Mouse (Mus musculus): Measurements from ENCODE around the gene Fndc3c1.

DNA sequence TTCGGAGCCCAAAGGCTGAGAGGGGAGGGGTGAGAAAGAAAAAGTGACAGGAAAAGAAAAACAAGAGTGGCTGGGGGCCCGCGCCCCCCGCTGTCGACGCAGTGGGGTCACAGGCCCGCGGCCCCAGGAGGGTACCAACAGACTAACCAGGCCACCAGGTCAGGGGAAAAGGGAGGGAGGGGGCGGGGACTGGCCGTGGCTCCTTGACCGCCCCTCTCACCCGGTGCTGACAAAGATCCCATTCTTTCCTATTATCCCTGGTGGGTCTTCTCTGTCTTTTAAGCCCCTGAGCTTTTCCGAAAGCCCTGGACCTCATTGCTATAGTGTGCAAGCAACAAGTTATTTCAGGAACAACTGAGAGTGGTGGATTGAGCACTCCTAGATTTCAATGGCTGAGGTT lies 470 bp upstream of the Fndc3c1 start:
- TF ChIP-seq CTCF (conservative IDR thresholded peaks at IDR 0.05; ENCODE audit: insufficient read depth, insufficient read length, low read depth, low read length): no peak
- no peak for TF ChIP-seq POLR2A (IDR thresholded peaks at IDR 0.05; ENCODE audit: low read depth, low read length)

Measured in kidney, adult 2 months (tissue).